Mouse (Mus musculus) splenic B cell, adult 2 months (primary cell): ENCODE measurements around the gene Dab1.

ENCODE experiments used
- DNase-seq: peaks from one replicate; pipeline ENCODE4 v3.0.0-alpha.2; 2011; ENCODE audit warnings: low read depth, low spot score
- H3K27me3 ChIP-seq: 2 replicates; pipeline ENCODE4 v1.6.1; 2012; ENCODE audit warnings: mild to moderate bottlenecking, low read length, moderate library complexity, mixed read lengths; ENCODE audit not compliant: control insufficient read depth, poor library complexity, insufficient read depth, severe bottlenecking
- H3K36me3 ChIP-seq: 2 replicates; pipeline ENCODE4 v1.6.1; 2012; ENCODE audit warnings: mild to moderate bottlenecking, low read length, moderate library complexity, mixed read lengths; ENCODE audit not compliant: control insufficient read depth, poor library complexity, insufficient read depth, severe bottlenecking

The Dab1 gene

DNA sequence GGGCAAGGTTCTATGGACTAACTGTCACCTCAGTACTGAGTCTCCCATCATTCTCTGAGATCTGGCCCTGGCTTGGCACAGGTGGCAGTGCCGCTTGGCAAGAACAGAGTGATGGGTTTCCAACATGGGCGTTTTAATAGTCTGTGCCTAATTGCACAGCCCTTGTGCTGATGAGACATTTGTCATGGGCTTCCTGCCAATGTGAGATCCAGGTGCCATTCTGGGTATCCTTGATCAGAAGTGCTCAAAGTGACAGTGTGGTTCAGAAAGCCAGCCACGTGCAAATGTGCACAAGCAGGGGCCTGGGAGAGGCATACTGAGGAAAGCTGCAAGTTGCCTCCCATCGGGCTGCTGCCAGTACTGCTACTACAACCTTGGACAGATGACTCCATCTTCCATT, 203.5 kb downstream of the Dab1 start:
- Histone ChIP-seq H3K27me3 (no peaks in the 10 kb centered on the region), H3K36me3 (no peaks in the 10 kb centered on the region)
- DNase-seq, result no peak

DNA sequence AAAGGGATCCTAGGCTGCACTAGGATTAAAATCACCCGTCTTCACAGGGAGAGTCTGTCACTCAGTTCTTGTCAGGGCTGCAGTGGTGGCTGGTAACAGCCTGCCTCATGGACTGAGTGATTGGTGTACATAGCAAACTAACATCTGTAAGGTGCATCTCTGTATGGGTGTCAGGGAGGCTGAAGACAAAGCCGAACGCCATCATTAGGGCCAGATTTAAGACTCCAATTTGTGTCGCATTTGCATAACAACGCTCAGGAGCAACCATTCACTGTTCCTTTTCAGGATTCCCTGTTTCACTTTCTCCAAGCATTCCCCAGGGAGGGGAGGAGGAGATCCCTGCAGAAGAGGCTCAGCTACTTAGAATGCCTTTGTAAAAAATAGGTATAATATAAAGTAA, 219.2 kb downstream of the Dab1 start:
- Histone ChIP-seq H3K36me3 (no peaks in the 10 kb centered on the region), H3K27me3 (no peaks in the 10 kb centered on the region)
- DNase-seq, result no peak

- Histone ChIP-seq H3K27me3 (no peaks in the 10 kb centered on the region), H3K36me3 (no peaks in the 10 kb centered on the region)
- no peak for DNase-seq
Observed at GRCm38 (mm10) chr4:103839541-103839940, 220.4 kb downstream of the Dab1 start.

DNA sequence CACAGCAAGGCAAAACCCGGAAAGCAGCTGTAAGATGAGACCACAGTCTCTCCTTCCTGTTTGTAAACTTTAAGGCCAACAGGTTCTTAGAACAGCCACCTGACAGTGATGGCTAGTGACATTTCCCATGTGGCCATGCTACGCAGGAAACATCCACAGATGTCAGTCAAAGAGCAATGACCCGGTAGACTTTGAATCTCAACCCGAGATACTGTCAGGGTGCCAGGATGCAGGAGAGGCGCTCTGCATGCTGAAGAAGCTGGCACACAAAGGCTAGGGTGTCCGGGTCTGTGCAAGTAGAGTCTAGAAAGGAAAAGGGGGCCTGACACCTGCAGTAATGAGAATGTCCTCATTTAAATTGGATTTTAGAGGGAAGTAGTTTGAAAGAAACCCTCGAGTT, 222.0 kb downstream of the Dab1 start:
- no peak for DNase-seq
- no peaks in the 10 kb centered on the region for H3K36me3 ChIP-seq
- no peaks in the 10 kb centered on the region for H3K27me3 ChIP-seq

DNA sequence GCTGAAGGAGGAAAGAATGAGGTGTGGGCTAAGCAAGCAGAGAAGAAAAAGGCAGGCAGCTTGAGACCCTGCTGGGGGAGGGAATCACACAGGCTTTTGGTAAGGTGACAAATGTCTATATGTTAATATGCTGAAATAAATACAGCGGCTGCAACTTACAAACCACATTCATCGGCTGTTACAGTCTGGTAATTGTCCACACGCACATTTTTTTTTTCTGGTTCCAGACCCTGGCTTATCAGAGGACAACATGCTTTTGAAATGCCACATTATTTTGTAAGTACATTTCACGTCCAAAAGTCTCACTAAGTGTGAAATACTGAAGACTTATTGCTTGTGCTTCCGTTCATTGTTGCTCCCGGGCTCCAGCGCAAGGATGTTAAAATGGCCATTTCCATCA, 225.5 kb downstream of the Dab1 start:
- DNase-seq, result no peak
- Histone ChIP-seq H3K36me3 (no peaks in the 10 kb centered on the region), H3K27me3 (no peaks in the 10 kb centered on the region)

DNA sequence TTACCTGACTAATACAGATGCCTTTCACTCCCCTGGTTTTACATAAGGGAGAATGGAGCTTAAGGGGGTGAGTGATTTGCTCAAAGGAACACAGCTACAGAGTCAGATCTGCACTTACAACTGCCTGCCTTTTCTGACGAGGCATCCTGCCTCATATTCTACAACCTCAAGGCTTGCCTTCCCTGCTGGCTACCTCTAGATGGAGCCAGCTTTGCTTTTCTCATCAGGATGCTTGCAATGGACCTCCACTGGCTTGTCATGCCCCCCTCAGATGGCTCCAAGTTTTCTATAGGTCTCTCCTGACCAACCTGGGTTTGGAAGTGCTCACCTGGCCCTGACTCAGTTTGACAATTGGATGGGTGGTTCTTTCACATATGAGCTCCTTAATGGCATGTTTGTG, 238.0 kb downstream of the Dab1 start:
- H3K36me3 ChIP-seq, result no peaks in the 10 kb centered on the region
- DNase-seq, result no peak
- no peaks in the 10 kb centered on the region for H3K27me3 ChIP-seq

DNA sequence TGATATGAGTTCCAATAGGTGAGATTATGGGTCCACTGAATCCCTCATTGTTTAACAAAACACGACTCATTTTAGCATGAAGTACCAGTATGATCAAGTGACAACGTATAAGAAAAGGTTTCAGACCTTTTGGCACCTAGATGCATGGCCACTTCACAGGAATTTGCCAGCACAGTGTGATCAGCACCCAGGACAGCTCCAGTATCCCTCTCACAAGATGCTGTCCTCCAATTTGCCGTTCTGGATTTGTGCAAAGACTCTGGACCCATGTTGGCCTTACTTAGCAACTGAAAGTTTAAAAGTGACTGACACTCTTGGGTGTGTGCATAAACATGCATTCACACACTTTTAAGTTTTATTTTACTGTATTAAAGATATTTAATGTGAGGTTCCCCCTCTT, 256.4 kb downstream of the Dab1 start:
- Histone ChIP-seq H3K36me3 (no peaks in the 10 kb centered on the region), H3K27me3 (no peaks in the 10 kb centered on the region)
- DNase-seq, result no peak

- H3K36me3 ChIP-seq, result no peaks in the 10 kb centered on the region
- no peaks in the 10 kb centered on the region for H3K27me3 ChIP-seq
- no peak for DNase-seq
Observed at GRCm38 (mm10) chr4:103878841-103879240, 259.7 kb downstream of the Dab1 start.

GRCm38 (mm10) chr4:103881641-103882040, 262.5 kb downstream of the Dab1 start:
- Histone ChIP-seq H3K27me3 (no peaks in the 10 kb centered on the region), H3K36me3 (no peaks in the 10 kb centered on the region)
- no peak for DNase-seq

DNA sequence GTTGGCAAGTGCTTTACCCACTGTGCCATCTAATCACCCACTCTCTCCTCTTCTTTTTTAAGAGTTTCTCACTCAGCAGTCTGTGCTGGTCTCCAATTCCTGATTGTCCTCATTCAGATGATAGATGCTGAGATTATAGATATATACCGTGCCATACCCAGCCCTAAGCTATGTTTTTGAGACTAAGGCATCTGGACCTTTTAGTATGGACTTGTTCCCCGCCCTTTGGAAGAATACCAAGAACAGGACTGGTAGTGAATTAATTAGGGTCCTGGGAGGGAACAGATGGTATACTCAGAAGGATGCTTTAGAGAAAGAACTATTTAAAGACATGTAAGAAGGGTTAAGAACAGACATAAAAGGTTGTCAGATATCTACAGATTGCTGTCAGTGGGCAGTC, 268.9 kb downstream of the Dab1 start:
- DNase-seq, result no peak
- H3K27me3 ChIP-seq, result no peaks in the 10 kb centered on the region

GRCm38 (mm10) chr4:103889110-103889509, 270.0 kb downstream of the Dab1 start:
- no peaks in the 10 kb centered on the region for H3K36me3 ChIP-seq
- no peak for DNase-seq
- no peaks in the 10 kb centered on the region for H3K27me3 ChIP-seq

More for the DNA sequence above, 268.9 kb downstream of the Dab1 start:
- no peaks in the 10 kb centered on the region for H3K36me3 ChIP-seq

DNA sequence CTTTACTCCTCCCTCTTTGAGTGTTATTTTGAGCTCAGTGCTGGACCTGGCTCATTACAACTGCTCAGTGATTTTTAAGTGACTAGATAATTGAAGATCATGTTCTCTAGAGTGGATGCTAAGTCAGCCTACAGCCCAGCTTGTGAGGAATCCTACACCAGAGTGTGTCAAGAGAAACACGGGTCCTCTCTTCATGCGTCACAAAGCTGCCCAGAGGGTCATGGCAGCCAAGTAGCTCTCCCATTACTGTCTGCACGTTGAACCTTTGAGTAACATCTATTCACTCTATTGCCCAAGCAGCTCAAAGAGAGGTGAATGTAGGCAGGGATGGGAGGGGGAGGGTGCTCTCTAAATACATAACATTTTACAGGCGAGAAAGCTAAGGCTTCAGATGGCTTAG, 277.6 kb downstream of the Dab1 start:
- H3K36me3 ChIP-seq, result no peaks in the 10 kb centered on the region
- no peak for DNase-seq
- no peaks in the 10 kb centered on the region for H3K27me3 ChIP-seq

DNA sequence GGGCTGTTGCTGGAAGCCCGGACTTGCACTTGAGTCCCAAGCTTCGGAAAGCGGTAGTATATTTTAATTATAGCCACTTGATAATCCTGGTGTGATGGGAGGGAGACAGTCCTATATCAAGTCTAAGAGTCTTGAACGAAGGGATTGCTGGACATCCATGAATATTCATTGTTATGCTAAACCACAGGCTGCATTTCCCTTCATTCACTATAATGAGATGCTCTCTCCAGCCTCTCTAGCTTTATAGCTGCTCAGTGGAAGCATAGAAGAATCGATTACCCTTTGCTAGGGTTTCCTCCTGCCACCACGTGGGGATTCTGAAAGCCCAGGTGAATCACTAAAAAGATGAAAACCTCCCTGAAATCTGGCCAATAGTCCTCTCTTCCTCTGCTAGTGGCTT, 278.5 kb downstream of the Dab1 start:
- H3K36me3 ChIP-seq, result no peaks in the 10 kb centered on the region
- DNase-seq, result no peak
- H3K27me3 ChIP-seq, result no peaks in the 10 kb centered on the region

DNA sequence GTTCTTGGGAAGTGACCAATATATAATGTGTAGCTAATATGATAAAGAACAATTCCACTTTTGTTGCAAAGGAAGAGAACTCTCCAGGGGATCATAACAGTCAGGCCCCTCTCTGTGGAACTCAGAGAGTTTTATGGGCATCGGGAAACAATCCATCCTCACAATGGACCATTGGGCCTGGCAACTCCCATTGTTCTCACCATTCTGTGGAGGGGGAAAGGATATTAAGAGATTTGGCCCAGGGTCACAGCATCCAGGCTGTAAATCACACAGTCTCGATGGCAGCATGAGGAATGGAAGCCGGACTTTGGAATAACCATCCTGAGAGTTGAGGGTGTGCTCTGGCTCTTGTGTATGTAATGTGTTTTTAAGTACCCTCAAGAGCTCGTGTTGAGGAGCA, 292.3 kb downstream of the Dab1 start:
- DNase-seq, result no peak

GRCm38 (mm10) chr4:103912071-103912470, 292.9 kb downstream of the Dab1 start:
- H3K27me3 ChIP-seq, result no peaks in the 10 kb centered on the region
- no peaks in the 10 kb centered on the region for H3K36me3 ChIP-seq
- DNase-seq, result no peak

More for the DNA sequence above, 292.3 kb downstream of the Dab1 start:
- no peaks in the 10 kb centered on the region for H3K36me3 ChIP-seq
- H3K27me3 ChIP-seq, result no peaks in the 10 kb centered on the region

DNA sequence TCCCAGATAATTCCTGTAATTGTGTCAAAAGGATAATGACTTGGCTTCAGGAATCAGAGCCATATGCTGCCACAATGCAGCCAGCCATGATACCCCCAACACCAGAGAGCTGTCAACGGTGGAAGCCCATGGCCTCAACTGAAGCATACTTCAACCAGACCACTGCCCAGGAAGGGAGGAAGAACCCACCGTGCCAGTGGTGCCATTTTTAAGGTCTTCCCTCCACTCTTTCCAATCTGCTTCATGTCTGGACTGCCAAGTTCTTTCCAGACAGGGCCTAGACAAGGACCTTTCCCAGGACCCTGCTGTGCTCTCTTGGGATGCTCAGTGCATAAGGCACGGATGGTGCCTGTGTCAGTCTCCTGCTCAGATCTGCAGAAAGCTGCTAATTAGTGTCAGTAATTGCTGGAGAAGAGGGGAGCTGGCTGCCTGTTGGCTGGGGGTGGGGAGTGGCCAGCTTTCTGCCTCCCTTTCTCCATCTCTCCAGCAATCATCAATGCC, 303.3 kb downstream of the Dab1 start:
- no peaks in the 10 kb centered on the region for H3K36me3 ChIP-seq

More for the DNA sequence above, 303.3 kb downstream of the Dab1 start:
- H3K27me3 ChIP-seq, result no peaks in the 10 kb centered on the region
- DNase-seq, result no peak
